Mouse (Mus musculus) ovary, adult 18-20 months (tissue): ENCODE measurements around the gene Usp1.
A peak's percentile ranks its signal among the peaks of the same experiment; 100 is the strongest.
"Not testable (repeated sequence)": the region's sequence is repeated elsewhere in the genome, so short reads cannot be mapped to it uniquely, and the experiment has no call there.

Source experiments
- DNase-seq: peaks from one replicate; pipeline ENCODE4 v3.0.0; 2022; ENCODE audit warnings: low spot score, mixed read lengths

The Usp1 gene

DNA sequence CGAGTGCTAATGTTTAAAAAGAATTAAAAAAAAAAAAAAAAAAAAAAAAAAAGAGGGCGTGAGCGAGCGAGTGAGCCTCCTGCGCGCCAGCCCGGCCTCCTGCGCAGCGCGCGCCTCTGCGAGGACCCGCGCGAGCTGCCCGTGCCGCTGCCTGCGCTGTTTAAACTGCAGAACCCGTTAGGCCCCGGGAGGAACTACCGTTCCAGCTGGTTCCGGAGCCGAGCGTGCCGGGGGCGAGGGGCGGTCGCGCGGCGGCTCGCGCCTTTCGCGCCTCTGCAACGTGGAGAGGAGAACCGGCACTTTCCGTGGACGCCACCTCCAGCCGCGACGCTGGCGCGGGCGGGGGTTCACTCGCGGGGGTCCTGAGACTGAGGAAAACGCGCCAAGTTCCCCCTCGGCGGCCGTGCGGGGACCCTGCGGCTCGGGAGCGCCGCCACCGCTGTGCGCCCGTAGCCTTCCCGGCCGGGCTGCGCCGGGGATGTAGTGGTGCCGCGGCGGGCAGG, at the start of gene Usp1:
TSS of gene Usp1 (plus strand) at position 243 of the 503 bp plus-strand sequence.
- no peak for DNase-seq

- DNase-seq: no peak
These were observed 40.9 kb upstream of the Usp1 start for GRCm38 (mm10) chr4:98882706-98883105.

- DNase-seq: no peak
These were observed 37.2 kb upstream of the Usp1 start for GRCm38 (mm10) chr4:98886377-98886776.

DNA sequence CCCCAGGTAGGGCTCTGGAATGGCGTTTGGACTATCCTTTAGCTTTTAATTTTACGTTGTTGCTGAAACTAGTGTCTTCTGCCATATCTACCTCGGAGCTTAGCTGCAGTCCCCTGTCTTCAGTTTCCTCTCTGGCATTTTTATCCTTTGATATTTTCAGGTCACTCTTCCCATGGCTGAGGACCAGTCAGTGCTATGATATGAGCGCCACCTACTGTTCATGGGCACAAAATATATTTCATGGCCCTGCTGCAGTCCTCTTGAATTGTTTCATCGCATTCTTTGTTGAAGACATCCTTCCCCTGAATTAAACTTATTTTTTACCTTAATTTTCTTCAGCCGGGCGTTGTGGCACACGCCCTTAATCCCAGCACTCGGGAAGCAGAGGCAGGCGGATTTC, 36.5 kb upstream of the Usp1 start:
- DNase-seq: peak; percentile 8

DNA sequence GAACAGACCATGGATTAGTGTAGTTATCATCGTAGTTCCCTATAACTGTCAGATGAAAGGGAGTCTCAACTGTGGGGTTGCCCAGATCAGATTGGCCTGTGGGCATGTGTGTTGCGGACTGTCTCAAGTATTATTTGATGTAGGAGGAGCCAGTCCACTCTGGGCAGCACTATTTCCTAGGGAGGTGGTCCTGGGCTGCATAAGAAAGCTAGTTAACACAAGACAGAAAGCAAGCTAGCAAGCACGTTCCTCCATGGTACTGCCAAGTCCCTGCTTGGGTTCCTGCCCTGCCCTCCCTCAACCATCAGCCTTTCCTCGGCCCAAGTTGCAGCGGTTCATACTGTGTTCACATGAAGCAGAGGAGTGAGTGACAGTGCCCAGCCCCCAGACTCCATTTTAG, 13.4 kb upstream of the Usp1 start:
- no peak for DNase-seq

GRCm38 (mm10) chr4:98917724-98918123, 5.9 kb upstream of the Usp1 start:
- DNase-seq: no peak

GRCm38 (mm10) chr4:98918204-98918603, 5.4 kb upstream of the Usp1 start:
- no peak for DNase-seq

DNA sequence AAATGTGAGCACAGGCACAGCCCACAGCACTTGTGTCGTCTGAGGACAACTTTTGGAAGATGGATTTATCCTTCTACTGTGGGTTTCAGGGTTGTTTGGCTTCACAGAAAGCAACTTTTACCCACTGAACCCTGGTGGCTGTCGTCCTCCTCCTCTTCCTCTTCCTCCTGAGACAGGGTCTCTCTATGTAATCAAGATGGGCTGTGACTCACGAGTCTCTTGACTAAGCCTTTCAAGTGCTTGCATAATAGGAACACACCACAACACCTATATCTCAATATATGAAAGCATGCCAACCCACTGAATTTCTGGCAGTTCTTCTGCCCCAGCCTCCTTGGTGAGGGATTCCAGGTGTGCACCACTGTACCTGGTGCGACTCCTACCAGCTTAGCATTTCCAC, 2.7 kb upstream of the Usp1 start:
- no peak for DNase-seq

DNA sequence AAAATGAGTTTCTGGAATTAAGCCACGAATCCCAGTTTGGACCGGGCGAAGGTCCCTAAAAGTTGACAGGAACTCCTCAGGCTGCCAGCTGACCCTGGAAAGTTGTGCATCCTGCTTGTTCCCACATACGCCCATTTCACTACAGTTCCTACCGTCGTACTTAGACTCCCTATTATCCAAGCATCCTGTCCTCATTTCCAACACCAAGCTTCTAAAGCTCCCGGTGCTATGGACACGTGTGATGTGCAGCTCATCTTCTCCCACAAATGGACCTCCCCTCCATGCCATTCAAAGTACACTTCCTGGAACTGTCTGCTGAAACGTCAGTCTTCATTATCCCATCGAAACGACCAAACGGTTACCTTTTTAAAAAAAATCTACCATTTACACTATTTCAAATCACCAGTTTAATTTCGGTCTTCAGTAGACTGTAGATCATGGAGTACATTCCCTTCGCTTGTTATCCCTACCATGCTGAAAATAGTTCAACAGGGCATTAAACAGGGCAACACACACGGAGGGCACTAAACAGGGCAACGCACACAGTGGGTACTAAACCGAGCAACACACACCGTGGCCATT, 1.5 kb upstream of the Usp1 start:
- no peak for DNase-seq

GRCm38 (mm10) chr4:98922643-98923567, 705 bp upstream of the Usp1 start:
- peak; percentile 99 for DNase-seq

- DNase-seq: no peak
These were observed 678 bp downstream of the Usp1 start for GRCm38 (mm10) chr4:98924071-98924905.

DNA sequence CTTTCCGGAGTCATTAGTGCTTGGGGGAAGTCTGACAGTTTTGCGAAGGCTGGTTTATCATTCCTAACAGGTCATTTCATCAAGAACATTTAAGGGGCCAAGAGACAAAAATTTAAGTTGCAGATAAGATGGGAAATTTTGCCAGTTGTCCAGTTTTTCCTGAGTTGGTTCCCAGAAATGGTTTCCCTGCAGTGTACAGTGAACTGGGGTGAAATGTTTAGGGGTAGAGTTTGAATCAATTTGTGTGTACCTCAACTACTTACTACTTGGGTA, 1.2 kb downstream of the Usp1 start:
- DNase-seq: no peak

DNA sequence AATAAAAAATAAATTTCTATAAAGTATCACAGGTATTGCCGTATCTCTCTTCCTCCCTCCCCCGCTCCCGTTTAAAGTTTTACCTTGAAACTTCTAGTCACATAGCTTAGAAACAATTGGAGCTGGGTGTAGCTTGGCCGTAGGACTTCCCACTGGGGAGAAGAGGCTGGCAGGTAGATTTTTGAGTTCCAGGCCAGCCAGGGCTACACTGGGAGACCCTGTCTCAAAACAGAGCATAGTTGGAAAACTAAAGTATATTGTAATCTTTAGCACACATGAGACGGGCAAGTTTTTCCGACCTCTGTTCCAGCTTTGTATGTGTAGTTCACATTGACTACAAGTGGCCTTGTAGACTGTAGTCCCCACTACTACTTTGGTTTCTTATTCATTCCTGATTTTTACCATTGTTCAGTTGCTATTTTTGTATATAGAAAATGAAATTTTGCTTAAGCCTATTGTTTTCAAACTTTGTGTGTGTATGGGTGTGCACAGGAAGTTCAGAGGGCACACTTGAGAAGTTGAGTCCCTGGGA, 1.7 kb downstream of the Usp1 start:
- DNase-seq: no peak

DNA sequence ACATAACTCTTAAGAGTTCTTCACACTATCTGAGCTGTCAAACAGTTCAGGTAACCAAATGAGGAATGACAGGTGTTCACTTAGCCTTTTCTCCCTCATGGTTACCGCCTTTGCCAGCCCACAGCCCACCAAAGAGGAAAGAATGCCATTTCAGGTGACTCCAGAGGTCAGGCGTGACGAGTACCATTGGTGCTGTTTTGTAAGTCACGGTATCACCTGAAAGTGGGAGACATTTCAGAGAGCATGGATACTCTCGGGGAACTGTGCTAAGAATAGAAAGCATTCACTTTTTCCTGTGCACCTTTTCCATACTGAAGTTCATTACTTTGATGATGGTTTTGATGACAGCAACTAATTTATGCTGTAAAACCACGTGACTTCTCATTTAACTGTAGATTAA, 12.4 kb downstream of the Usp1 start:
- no peak for DNase-seq

GRCm38 (mm10) chr4:98938210-98938609, 14.6 kb downstream of the Usp1 start:
- DNase-seq: not testable (repeated sequence)

- no peak for DNase-seq
These were observed 27.0 kb downstream of the Usp1 start for GRCm38 (mm10) chr4:98950563-98950962.

GRCm38 (mm10) chr4:98955986-98956385, 32.4 kb downstream of the Usp1 start:
- DNase-seq: no peak

- DNase-seq: no peak
These were observed 36.6 kb downstream of the Usp1 start for GRCm38 (mm10) chr4:98960243-98960642.

GRCm38 (mm10) chr4:98969946-98970345, 46.3 kb downstream of the Usp1 start:
- no peak for DNase-seq

GRCm38 (mm10) chr4:98975741-98976140, 52.1 kb downstream of the Usp1 start:
- DNase-seq: no peak

GRCm38 (mm10) chr4:98978288-98978687, 54.7 kb downstream of the Usp1 start:
- not testable (repeated sequence) for DNase-seq

DNA sequence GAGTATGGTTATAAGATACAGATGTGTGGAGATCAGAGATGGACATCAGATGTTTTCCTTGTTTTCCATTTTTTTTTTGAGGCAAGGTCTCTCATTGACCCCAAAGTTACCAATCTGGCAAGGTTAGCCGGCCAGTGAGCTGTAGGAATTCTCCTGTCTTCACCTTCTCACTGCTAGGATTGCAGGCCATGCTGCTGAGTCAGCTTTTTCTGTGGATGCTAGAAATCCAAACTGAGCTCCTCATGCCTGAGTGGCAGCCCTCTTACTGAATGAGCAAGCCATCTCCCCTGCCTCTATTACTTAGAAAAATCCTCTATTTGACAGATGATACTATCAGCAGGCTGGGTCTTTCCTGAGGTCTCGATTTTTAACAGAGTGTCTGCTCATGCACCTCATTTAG, 55.1 kb downstream of the Usp1 start:
- DNase-seq: no peak
